Mouse (Mus musculus): ENCODE data around the gene Kcnq4. TPM values are rescaled to one million over a fixed set of nuclear protein-coding genes. Genes with fewer than 3 reads are reported as not detected.

Gene Kcnq4
- polyA plus RNA-seq, 1 experiment from 2014 or later: 1.0 TPM

DNA sequence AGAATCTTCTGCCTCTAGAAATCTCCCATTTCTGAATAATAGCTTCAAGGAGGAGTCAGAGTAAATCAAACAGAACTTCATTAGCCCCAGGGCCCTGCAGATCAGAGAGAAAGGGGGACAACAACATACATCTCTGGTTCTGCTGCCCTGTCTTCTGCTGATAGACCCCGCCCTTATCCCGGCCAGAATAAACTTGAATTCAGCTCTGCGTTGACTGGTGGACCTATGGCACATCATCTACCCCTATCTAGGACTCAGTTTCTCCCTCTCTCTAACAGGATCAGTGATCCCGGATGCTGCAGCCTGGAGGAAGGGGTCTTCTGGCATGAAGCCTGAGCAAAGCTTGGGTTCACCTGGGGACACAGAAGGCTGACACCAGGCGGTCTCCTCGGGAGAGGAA is 17.8 kb downstream of the Kcnq4 start:
- no peaks in the 10 kb centered on the region for H3K36me3 ChIP-seq (ENCODE audit: control insufficient read depth, insufficient read depth, low read length)
- H3K4me3 ChIP-seq (ENCODE audit: low read depth, low read length): peak overlapping the region; percentile 60
- peak overlapping the region; percentile 98 for H3K4me2 ChIP-seq
- H3K9me3 ChIP-seq (replicated peaks; ENCODE audit: control insufficient read depth, low read length): no peaks in the 10 kb centered on the region
- peaks cover 27% of the 10 kb centered on the region for H3K4me1 ChIP-seq (ENCODE audit: control insufficient read depth, insufficient read depth, low read length)
- 0 out of 2 replicates have a peak overlapping the region, but pooled peaks have one; percentile 3 for H3K9ac ChIP-seq (ENCODE audit: low read depth, low read length)
- ATAC-seq (replicated peaks; ENCODE audit: insufficient number of reproducible peaks, low FRiP score, low TSS enrichment): 0 out of 2 replicates have a peak, but pooled peaks have one; percentile 25
- H3K27ac ChIP-seq (ENCODE audit: low read depth, low read length): no peak overlapping the region
- H3K27me3 ChIP-seq (ENCODE audit: control insufficient read depth, insufficient read depth, low read length): peaks cover 30% of the 10 kb centered on the region
- 27% methylated on average over 6 of the region's 6 CpGs for WGBS (ENCODE audit: insufficient replicate concordance)

DNA sequence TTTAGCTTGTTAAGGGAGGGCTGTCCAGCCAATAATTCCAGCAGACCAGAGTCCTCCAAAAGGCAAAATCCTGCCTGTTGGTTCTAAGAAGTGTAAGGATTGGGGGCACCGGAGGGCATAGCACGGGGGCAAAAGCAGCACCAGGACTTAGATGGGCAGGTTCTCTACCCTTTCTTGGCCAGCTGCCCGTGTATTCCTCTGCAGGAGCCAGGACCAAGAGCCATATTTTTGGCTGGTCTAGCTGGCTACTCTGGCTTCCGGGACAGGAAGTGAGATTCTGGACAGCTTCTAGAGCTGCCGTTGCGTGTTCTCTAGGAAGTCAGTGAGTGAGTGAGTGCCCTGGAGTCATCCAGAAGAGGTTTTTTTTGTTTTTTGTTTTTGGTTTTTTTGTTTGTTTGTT is 18.3 kb downstream of the Kcnq4 start:
- Histone ChIP-seq H3K9ac (ENCODE audit: low read depth, low read length) (no peak overlapping the region), H3K4me3 (ENCODE audit: low read depth, low read length) (no peak overlapping the region), H3K27me3 (ENCODE audit: control insufficient read depth, insufficient read depth, low read length) (peaks cover 28% of the 10 kb centered on the region), H3K4me2 (no peak overlapping the region), H3K9me3 (replicated peaks; ENCODE audit: control insufficient read depth, low read length) (no peaks in the 10 kb centered on the region), H3K4me1 (ENCODE audit: control insufficient read depth, insufficient read depth, low read length) (peaks cover 29% of the 10 kb centered on the region), H3K36me3 (ENCODE audit: control insufficient read depth, insufficient read depth, low read length) (no peaks in the 10 kb centered on the region), H3K27ac (ENCODE audit: low read depth, low read length) (no peak overlapping the region)
- WGBS (ENCODE audit: insufficient replicate concordance): 54% methylated on average over 6 of the region's 6 CpGs
- ATAC-seq (replicated peaks; ENCODE audit: insufficient number of reproducible peaks, low FRiP score, low TSS enrichment): no peak

DNA sequence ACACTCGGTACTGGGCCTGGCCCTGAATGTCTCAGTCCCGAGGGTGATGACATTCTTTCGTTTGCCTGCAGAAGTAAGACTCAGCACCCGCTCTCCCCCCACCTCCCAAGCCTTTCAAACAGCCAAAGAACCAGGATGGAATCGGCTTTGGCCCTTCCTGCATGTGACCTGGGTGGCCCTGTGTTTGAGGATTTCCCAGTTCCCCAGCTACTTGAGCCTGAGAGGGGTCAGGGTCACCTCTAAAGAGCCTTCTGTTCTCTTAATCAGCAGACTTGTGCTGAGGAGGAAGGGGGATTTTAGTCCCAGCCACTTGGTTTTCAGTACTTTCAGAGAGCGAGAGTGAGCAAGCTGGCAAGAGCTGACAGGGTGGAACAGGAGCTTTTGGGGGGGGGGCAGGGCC is 19.0 kb downstream of the Kcnq4 start:
- Histone ChIP-seq H3K36me3 (ENCODE audit: control insufficient read depth, insufficient read depth, low read length) (no peaks in the 10 kb centered on the region), H3K27ac (ENCODE audit: low read depth, low read length) (no peak overlapping the region), H3K4me2 (no peak overlapping the region), H3K9ac (ENCODE audit: low read depth, low read length) (no peak overlapping the region), H3K9me3 (replicated peaks; ENCODE audit: control insufficient read depth, low read length) (no peaks in the 10 kb centered on the region), H3K4me1 (ENCODE audit: control insufficient read depth, insufficient read depth, low read length) (peaks cover 29% of the 10 kb centered on the region), H3K27me3 (ENCODE audit: control insufficient read depth, insufficient read depth, low read length) (peaks cover 26% of the 10 kb centered on the region), H3K4me3 (ENCODE audit: low read depth, low read length) (no peak overlapping the region)
- WGBS (ENCODE audit: insufficient replicate concordance): 37% methylated on average over 6 of the region's 6 CpGs
- ATAC-seq (replicated peaks; ENCODE audit: insufficient number of reproducible peaks, low FRiP score, low TSS enrichment): no peak

DNA sequence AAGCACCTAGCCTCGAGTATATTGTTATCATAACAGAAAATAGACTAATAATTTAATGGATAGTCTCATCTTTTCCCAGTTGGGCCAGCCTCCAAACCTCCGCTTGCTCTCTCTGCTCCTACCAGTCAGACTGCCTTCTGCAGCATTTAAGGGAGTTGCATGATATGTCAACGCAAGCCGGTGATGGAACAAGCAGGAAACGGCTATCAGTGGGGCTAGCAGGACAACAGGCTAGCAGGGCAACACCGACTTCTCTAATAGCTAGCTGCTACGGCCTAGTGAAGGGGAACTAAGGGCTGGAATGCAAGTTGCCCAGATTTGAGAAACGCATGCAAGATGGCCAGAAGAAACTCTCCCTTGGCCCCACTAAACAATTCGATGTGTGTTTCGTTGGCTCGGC is 20.6 kb downstream of the Kcnq4 start:
- Histone ChIP-seq H3K4me3 (ENCODE audit: low read depth, low read length) (no peak overlapping the region), H3K27ac (ENCODE audit: low read depth, low read length) (no peak overlapping the region), H3K9me3 (replicated peaks; ENCODE audit: control insufficient read depth, low read length) (no peaks in the 10 kb centered on the region), H3K4me1 (ENCODE audit: control insufficient read depth, insufficient read depth, low read length) (peaks cover 29% of the 10 kb centered on the region), H3K4me2 (no peak overlapping the region), H3K27me3 (ENCODE audit: control insufficient read depth, insufficient read depth, low read length) (peaks cover 21% of the 10 kb centered on the region), H3K36me3 (ENCODE audit: control insufficient read depth, insufficient read depth, low read length) (no peaks in the 10 kb centered on the region), H3K9ac (ENCODE audit: low read depth, low read length) (no peak overlapping the region)
- 47% methylated on average over 11 of the region's 11 CpGs for WGBS (ENCODE audit: insufficient replicate concordance)
- no peak for ATAC-seq (replicated peaks; ENCODE audit: insufficient number of reproducible peaks, low FRiP score, low TSS enrichment)

DNA sequence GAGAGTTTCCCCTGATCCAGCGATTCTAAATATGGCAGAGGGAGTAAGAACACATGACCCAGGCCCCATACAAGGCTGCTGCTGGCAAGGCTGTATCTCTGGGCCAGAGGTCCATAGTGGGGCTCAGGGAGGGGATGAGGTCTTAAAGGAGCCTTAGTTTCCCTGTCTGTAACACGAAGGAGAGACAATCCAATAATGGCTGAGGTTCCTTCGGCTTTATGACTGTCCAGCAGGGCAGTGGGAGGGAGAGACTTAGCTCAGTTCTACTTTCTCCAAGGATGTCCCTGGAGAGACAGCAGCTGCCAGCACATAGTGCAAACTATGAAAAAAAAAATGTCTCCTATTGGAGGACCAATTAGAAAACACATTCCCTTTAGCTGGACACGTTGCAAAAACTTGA is 22.2 kb downstream of the Kcnq4 start:
- no peak for ATAC-seq (replicated peaks; ENCODE audit: insufficient number of reproducible peaks, low FRiP score, low TSS enrichment)
- no peak overlapping the region for H3K9ac ChIP-seq (ENCODE audit: low read depth, low read length)
- no peak overlapping the region for H3K4me3 ChIP-seq (ENCODE audit: low read depth, low read length)
- no peak overlapping the region for H3K4me2 ChIP-seq
- peaks cover 5% of the 10 kb centered on the region; the same call in 1 of the 2 replicates for H3K27me3 ChIP-seq (ENCODE audit: control insufficient read depth, insufficient read depth, low read length)
- no peak overlapping the region for H3K27ac ChIP-seq (ENCODE audit: low read depth, low read length)
- WGBS (ENCODE audit: insufficient replicate concordance): 60% methylated on average over 4 of the region's 4 CpGs
- no peaks in the 10 kb centered on the region for H3K9me3 ChIP-seq (replicated peaks; ENCODE audit: control insufficient read depth, low read length)
- H3K36me3 ChIP-seq (ENCODE audit: control insufficient read depth, insufficient read depth, low read length): no peaks in the 10 kb centered on the region
- H3K4me1 ChIP-seq (ENCODE audit: control insufficient read depth, insufficient read depth, low read length): peaks cover 23% of the 10 kb centered on the region

DNA sequence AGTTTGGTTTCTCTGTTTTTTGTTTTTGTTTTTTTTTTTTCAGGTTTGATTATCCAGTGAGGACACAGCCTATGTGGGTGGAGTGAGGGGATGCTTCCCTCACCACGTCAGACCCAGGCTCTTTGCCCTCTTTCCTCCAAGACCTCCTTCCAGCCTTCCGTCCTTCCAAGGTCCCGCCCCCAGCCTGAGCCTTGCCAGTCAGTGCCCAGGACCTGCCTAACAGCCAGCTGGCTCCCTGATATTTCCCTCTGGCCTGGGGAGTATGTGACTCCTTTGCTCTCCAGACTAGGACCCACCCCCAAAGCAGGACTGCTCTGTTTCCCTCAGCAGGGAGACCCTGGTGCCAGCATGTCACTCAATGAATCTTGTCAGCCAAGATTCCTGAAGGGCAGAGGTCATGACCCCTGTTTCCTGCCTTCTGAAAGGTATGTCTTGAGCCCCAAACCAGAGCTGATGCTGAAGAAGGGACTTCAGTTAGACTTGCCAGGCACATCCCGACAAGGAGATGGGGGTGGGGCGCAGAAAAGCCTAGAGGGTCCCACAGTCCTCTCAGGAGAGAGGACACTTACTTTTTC is 22.8 kb downstream of the Kcnq4 start:
- WGBS (ENCODE audit: insufficient replicate concordance): 47% methylated on average over 5 of the region's 5 CpGs
- no peak for ATAC-seq (replicated peaks; ENCODE audit: insufficient number of reproducible peaks, low FRiP score, low TSS enrichment)
- no peak overlapping the region for H3K4me2 ChIP-seq
- peaks cover 20% of the 10 kb centered on the region for H3K4me1 ChIP-seq (ENCODE audit: control insufficient read depth, insufficient read depth, low read length)
- no peak overlapping the region for H3K27ac ChIP-seq (ENCODE audit: low read depth, low read length)
- H3K36me3 ChIP-seq (ENCODE audit: control insufficient read depth, insufficient read depth, low read length): no peaks in the 10 kb centered on the region
- no peak overlapping the region for H3K4me3 ChIP-seq (ENCODE audit: low read depth, low read length)
- 0 out of 2 replicates have a peak, but pooled peaks cover under 1% of the 10 kb centered on the region for H3K27me3 ChIP-seq (ENCODE audit: control insufficient read depth, insufficient read depth, low read length)
- no peak overlapping the region for H3K9ac ChIP-seq (ENCODE audit: low read depth, low read length)
- no peaks in the 10 kb centered on the region for H3K9me3 ChIP-seq (replicated peaks; ENCODE audit: control insufficient read depth, low read length)

DNA sequence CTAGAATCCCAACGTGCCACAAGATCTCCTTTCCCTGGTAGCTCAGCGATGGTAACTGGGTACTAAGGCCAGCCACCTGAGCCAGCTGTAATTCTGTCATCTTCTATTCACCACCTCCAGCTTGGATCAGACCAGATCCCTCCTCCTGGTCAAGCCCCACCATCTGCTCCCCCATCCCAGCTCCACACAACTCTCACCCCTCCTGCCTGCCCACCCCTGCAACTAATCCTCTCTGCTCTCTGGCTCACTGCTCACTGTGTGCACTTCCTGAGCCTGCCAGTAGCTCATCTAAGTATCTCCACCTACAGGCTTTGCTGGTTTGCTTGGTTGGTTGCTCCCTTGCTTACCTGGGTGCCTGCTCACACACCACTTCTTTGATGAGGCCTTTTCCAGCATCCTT is 26.8 kb downstream of the Kcnq4 start:
- H3K27ac ChIP-seq (ENCODE audit: low read depth, low read length): no peak overlapping the region
- no peaks in the 10 kb centered on the region for H3K9me3 ChIP-seq (replicated peaks; ENCODE audit: control insufficient read depth, low read length)
- peaks cover 11% of the 10 kb centered on the region for H3K4me1 ChIP-seq (ENCODE audit: control insufficient read depth, insufficient read depth, low read length)
- no peaks in the 10 kb centered on the region for H3K36me3 ChIP-seq (ENCODE audit: control insufficient read depth, insufficient read depth, low read length)
- H3K4me2 ChIP-seq: no peak overlapping the region
- no peak overlapping the region for H3K4me3 ChIP-seq (ENCODE audit: low read depth, low read length)
- ATAC-seq (replicated peaks; ENCODE audit: insufficient number of reproducible peaks, low FRiP score, low TSS enrichment): no peak
- H3K27me3 ChIP-seq (ENCODE audit: control insufficient read depth, insufficient read depth, low read length): peaks cover 17% of the 10 kb centered on the region
- WGBS (ENCODE audit: insufficient replicate concordance): 60% methylated on average over 2 of the region's 2 CpGs
- H3K9ac ChIP-seq (ENCODE audit: low read depth, low read length): no peak overlapping the region

DNA sequence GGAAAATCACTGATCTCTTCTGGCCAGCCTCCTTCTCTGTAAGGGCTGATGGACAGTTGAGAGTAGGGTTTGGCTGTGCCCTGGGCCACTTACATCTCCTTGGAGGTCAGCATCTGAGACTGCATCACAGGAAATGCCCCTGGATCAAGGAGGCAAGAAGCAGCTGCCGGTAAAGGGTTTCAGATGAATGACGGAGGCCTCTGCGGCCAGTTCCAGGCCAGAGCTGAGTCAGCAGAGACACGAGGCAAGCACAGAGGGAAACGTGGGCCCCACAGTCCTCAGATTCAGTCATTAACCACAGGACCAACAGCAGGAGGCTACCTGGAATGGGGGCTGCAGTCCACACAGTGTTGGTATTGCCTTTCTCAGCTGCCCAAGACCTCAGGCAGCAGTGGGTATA is 29.3 kb downstream of the Kcnq4 start:
- Histone ChIP-seq H3K36me3 (ENCODE audit: control insufficient read depth, insufficient read depth, low read length) (no peaks in the 10 kb centered on the region), H3K4me1 (ENCODE audit: control insufficient read depth, insufficient read depth, low read length) (peaks cover 10% of the 10 kb centered on the region; the same call in 1 of the 2 replicates), H3K4me2 (no peak overlapping the region), H3K9ac (ENCODE audit: low read depth, low read length) (no peak overlapping the region), H3K9me3 (replicated peaks; ENCODE audit: control insufficient read depth, low read length) (no peaks in the 10 kb centered on the region), H3K4me3 (ENCODE audit: low read depth, low read length) (no peak overlapping the region), H3K27ac (ENCODE audit: low read depth, low read length) (no peak overlapping the region), H3K27me3 (ENCODE audit: control insufficient read depth, insufficient read depth, low read length) (peaks cover 36% of the 10 kb centered on the region)
- no peak for ATAC-seq (replicated peaks; ENCODE audit: insufficient number of reproducible peaks, low FRiP score, low TSS enrichment)
- 40% methylated on average over 5 of the region's 5 CpGs for WGBS (ENCODE audit: insufficient replicate concordance)

DNA sequence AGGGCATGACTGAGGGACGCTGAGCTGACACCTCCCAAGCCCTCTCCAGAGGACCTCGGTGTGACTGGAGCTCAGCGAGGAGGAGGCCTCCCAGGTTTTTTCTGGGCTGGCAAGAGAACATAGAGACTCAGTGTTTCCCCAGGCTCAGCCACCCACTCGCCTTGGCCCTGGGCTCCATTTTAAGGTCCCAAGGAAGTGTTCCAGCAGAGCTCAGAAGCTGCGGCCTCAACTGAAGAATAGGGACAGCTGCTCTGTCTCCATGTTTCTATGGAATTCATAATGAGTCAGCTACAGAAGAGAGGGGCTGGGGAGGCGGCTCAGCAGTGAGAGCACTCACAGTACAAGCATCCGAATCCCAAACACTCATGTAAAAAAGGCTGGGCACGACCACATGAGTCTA is 30.8 kb downstream of the Kcnq4 start:
- no peak for ATAC-seq (replicated peaks; ENCODE audit: insufficient number of reproducible peaks, low FRiP score, low TSS enrichment)
- H3K4me2 ChIP-seq: no peak overlapping the region
- no peak overlapping the region for H3K9ac ChIP-seq (ENCODE audit: low read depth, low read length)
- no peaks in the 10 kb centered on the region for H3K9me3 ChIP-seq (replicated peaks; ENCODE audit: control insufficient read depth, low read length)
- H3K4me3 ChIP-seq (ENCODE audit: low read depth, low read length): no peak overlapping the region
- H3K36me3 ChIP-seq (ENCODE audit: control insufficient read depth, insufficient read depth, low read length): no peaks in the 10 kb centered on the region
- peaks cover 37% of the 10 kb centered on the region for H3K27me3 ChIP-seq (ENCODE audit: control insufficient read depth, insufficient read depth, low read length)
- H3K4me1 ChIP-seq (ENCODE audit: control insufficient read depth, insufficient read depth, low read length): peaks cover 10% of the 10 kb centered on the region; the same call in 1 of the 2 replicates
- no peak overlapping the region for H3K27ac ChIP-seq (ENCODE audit: low read depth, low read length)
- WGBS (ENCODE audit: insufficient replicate concordance): 62% methylated on average over 8 of the region's 8 CpGs
